Mouse (Mus musculus) intestine, postnatal 0 days (tissue): ENCODE data around the gene Lbh. TPM values are rescaled to one million over a fixed set of nuclear protein-coding genes. Genes with fewer than 3 reads are reported as not detected.

ENCODE experiments used
- ATAC-seq: fragments of 200-750 bp; cut with Nextera tagmentation; 2 replicates; pipeline ENCODE4 v1.8.0; 2017; ENCODE audit warnings: mild to moderate bottlenecking, moderate TSS enrichment, moderate library complexity
- H3K27ac ChIP-seq: fragments of 300-500 bp; sonication (generic); 2 replicates; pipeline ENCODE4 v1.5.1; 2014; ENCODE audit warnings: mild to moderate bottlenecking, low read depth, low read length, moderate library complexity
- H3K27me3 ChIP-seq: fragments of 300-500 bp; sonication (generic); replicated peaks from 2 replicates; pipeline ENCODE4 v1.6.1; 2014; ENCODE audit warnings: low read length, mixed read lengths; ENCODE audit not compliant: control insufficient read depth, insufficient read depth
- H3K36me3 ChIP-seq: fragments of 300-500 bp; sonication (generic); 2 replicates; pipeline ENCODE4 v1.6.1; 2014; ENCODE audit warnings: mild to moderate bottlenecking, moderate library complexity; ENCODE audit not compliant: control insufficient read depth, insufficient read depth
- H3K4me1 ChIP-seq: fragments of 300-500 bp; sonication (generic); replicated peaks from 2 replicates; pipeline ENCODE4 v1.6.1; 2014; ENCODE audit warnings: antibody characterized with exemption, low read length, mixed read lengths; ENCODE audit not compliant: control insufficient read depth, insufficient read depth
- H3K4me2 ChIP-seq: fragments of 300-500 bp; sonication (generic); replicated peaks from 2 replicates; pipeline ENCODE4 v1.6.1; 2014; ENCODE audit warnings: low read depth, mild to moderate bottlenecking, moderate library complexity
- H3K4me3 ChIP-seq: fragments of 300-500 bp; sonication (generic); 2 replicates; pipeline ENCODE4 v1.5.1; 2014; ENCODE audit warnings: low read depth, low read length
- H3K9ac ChIP-seq: fragments of 300-500 bp; sonication (generic); 2 replicates; pipeline ENCODE4 v1.6.1; 2014; ENCODE audit warnings: mild to moderate bottlenecking, low read depth, low read length
- H3K9me3 ChIP-seq: fragments of 300-500 bp; sonication (generic); 2 replicates; pipeline ENCODE4 v1.6.1; 2016; ENCODE audit warnings: mixed run types; ENCODE audit not compliant: control insufficient read depth
- CTCF ChIP-seq: sonication (generic); IDR thresholded peaks from 2 replicates; pipeline ENCODE4 v1.5.1; 2016; ENCODE audit warnings: low read depth, mild to moderate bottlenecking, control low read depth, antibody characterized with exemption, moderate library complexity
- WGBS: fragments of 180-500 bp; shearing (Covaris S2); extraction: QIAGEN DNeasy Blood & Tissue Kit; methylation state at CpG from one replicate; pipeline ENCODE4 v1.1.7; 2014; 5-methylcytosine and 5-hydroxymethylcytosine counted together
- polyA plus RNA-seq: library from polyadenylated mRNA; unstranded; fragments of >200 nt; fragmentation: Nextera tagmentation; extraction: Ambion mirVana; gene quantifications from 2 replicates; pipeline ENCODE4 v1.2.1, GENCODE M21; 2015

Gene Lbh
- polyA plus RNA-seq, 1 experiment from 2014 or later: 11.1 TPM

DNA sequence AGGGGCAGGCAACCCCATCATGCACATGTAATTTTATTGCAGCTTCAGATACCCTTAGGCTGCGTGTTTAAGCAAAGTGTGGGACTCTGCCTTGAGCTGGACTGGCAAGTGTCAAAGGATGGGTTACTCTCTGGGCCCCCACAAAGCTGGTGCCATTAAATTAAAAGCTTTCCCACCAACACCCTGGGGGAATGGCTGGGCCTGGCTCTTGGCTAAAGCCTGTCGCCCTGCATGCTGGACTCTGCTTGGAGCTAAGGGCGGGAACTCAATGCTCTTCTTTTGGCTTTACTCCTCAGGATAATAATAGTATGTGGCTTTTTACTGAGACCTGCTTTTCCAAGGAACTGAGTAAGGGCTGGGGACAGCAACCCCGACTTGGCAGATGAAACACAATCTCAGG lies 5.2 kb downstream of the Lbh start:
- Histone ChIP-seq H3K4me3 (no peak overlapping the region), H3K9me3 (no peaks in the 10 kb centered on the region), H3K27ac (no peak overlapping the region), H3K9ac (no peak overlapping the region), H3K4me1 (0 out of 2 replicates have a peak, but pooled peaks cover 4% of the 10 kb centered on the region), H3K27me3 (no peaks in the 10 kb centered on the region), H3K36me3 (peaks cover 52% of the 10 kb centered on the region), H3K4me2 (no peak overlapping the region)
- ATAC-seq: no peak
- TF ChIP-seq CTCF: no peak
- 79% methylated on average over 4 of the region's 4 CpGs for WGBS

DNA sequence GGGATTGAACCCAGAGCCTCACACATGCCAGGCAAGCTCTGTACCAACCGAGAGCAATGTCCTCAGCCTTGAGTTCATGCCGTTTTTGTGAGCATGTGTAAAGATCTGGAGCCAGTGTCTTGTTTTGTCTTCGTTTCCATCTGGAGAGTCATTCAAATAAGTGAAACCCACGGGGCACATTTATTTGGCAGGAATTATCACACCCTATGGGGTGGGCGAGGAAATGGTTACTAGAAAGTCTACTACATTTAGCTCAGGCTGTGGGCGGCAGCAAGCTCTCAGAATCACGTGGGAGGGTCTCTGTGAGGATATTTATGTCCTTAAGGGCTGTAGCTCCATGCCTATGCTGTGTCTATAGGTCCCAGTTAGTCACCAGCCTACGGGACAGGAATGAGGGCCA lies 6.2 kb downstream of the Lbh start:
- no peaks in the 10 kb centered on the region for H3K27me3 ChIP-seq
- H3K4me2 ChIP-seq: no peak overlapping the region
- H3K27ac ChIP-seq: no peak overlapping the region
- no peak for TF ChIP-seq CTCF
- 69% methylated on average over 8 of the region's 8 CpGs for WGBS
- no peaks in the 10 kb centered on the region for H3K9me3 ChIP-seq
- H3K36me3 ChIP-seq: peaks cover 52% of the 10 kb centered on the region
- H3K4me1 ChIP-seq: 0 out of 2 replicates have a peak, but pooled peaks cover 4% of the 10 kb centered on the region
- H3K4me3 ChIP-seq: no peak overlapping the region
- H3K9ac ChIP-seq: no peak overlapping the region
- ATAC-seq: no peak

DNA sequence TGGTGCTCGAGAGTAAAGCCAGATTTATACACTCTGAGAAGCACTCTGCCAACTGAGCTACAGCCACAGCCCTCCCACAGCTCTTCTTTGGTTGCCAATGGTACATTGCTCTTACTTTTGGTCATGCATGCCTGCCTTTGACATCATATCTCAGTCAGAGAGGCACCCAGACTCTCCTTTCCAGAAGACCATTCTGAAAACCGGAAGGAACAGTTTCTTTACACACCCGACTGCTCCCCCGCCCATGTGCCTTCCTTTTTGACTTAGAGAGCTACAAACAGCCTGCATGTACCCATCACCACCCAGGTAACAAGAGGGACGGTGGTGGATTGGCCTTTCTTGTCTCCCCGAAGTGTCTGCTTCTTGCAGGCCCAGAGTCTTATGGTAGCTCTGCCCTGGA lies 7.0 kb downstream of the Lbh start:
- Histone ChIP-seq H3K4me2 (no peak overlapping the region), H3K27me3 (no peaks in the 10 kb centered on the region), H3K9me3 (no peaks in the 10 kb centered on the region), H3K4me3 (no peak overlapping the region), H3K4me1 (0 out of 2 replicates have a peak, but pooled peaks cover 4% of the 10 kb centered on the region), H3K36me3 (peaks cover 52% of the 10 kb centered on the region), H3K27ac (no peak overlapping the region), H3K9ac (no peak overlapping the region)
- WGBS: 78% methylated on average over 6 of the region's 6 CpGs
- ATAC-seq: no peak
- no peak for TF ChIP-seq CTCF

DNA sequence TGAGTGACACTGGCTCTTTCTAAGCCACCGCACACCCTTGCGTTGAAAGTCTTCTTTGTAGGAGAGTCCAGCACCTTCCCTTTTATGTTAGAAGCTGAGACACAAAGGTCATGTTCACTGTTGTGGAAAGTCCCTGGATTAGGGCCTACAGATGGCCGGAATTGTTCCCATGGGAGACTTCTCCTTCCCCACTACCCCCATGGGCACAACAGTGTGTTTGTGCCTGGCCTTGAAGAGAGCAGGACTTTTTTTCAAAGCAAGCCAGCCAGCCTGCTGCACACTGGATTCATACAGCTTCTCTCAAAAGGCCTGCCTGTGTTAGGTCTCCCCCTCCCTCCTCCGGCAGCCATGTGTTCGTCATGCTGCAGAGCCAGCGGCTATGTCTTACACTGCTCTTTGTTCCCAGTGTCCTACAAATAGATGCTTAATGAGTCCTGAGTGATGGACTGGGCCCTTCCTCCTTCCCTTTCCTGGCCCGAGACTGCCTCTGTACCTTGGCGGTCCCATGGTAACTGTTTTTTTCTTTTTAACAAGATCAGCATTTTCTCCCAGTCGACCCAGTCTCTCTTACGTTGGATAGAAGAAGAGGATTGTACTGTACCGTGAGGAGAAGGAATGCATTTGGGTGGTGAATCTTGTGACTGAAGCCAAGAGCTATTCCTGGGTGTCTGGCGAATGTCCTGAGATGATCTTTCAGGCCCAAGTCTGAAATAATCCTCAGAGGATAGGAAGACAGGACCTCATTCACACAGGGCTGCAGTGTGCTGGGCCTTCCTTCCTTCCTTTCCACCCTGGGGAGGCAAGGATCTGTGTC lies 7.9 kb downstream of the Lbh start:
- 73% methylated on average over 12 of the region's 12 CpGs for WGBS
- H3K36me3 ChIP-seq: peaks cover 55% of the 10 kb centered on the region
- TF ChIP-seq CTCF: no peak
- no peak overlapping the region for H3K27ac ChIP-seq
- no peak overlapping the region for H3K4me3 ChIP-seq
- no peak overlapping the region for H3K9ac ChIP-seq
- no peak for ATAC-seq
- H3K9me3 ChIP-seq: no peaks in the 10 kb centered on the region
- H3K4me2 ChIP-seq: no peak overlapping the region
- H3K27me3 ChIP-seq: no peaks in the 10 kb centered on the region
- 0 out of 2 replicates have a peak, but pooled peaks cover 4% of the 10 kb centered on the region for H3K4me1 ChIP-seq

DNA sequence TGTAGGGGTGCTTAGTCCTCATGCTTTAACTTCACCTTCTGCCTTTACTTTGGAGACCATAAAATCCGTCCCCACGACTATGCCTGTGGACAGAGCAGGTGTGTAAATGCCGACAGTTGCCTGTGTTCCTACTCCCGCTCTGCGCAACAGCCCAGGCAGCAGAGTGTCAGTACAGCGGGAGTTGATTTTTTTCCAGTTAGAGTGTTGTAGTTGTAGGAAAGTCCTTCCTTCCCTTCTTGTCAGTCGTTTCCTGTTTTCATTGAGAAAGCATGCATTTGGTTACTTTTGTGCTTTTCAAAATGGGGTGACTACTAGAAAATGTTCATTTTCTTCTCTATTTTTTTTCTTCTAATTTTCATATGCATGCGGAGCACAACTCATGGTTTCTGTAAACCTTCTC lies 8.9 kb downstream of the Lbh start:
- no peak for TF ChIP-seq CTCF
- 77% methylated on average over 8 of the region's 8 CpGs for WGBS

DNA sequence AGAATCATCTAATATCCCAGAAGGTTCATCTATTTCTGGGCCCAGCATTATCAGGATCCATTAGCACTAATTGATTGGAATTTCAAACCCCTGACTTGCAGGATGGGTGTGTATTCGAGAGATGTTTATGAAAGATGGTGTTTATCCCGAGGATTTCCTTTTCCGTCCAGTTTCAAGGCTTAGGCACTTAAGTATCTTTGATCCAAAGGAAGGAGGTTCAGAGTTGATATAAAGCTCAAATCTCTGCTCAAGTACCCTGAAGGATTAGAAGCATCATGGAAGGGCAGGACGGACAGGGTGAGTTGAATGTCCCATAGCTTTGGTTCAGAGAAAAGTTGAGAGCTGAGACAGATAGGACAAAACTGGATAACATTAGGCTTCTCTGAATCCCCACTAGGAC lies 15.0 kb downstream of the Lbh start:
- Histone ChIP-seq H3K4me3 (no peak overlapping the region), H3K9ac (no peak overlapping the region), H3K4me2 (no peak overlapping the region), H3K27me3 (no peaks in the 10 kb centered on the region), H3K36me3 (peaks cover 14% of the 10 kb centered on the region; the same call in 1 of the 2 replicates), H3K27ac (no peak overlapping the region), H3K4me1 (peaks cover 41% of the 10 kb centered on the region), H3K9me3 (no peaks in the 10 kb centered on the region)
- WGBS: 61% methylated on average over 4 of the region's 4 CpGs
- no peak for TF ChIP-seq CTCF
- no peak for ATAC-seq

More for the DNA sequence above, 8.9 kb downstream of the Lbh start:
- Histone ChIP-seq H3K4me1 (0 out of 2 replicates have a peak, but pooled peaks cover 2% of the 10 kb centered on the region), H3K9ac (no peak overlapping the region), H3K27ac (0 out of 2 replicates have a peak overlapping the region, but pooled peaks have one; percentile 28), H3K36me3 (peaks cover 46% of the 10 kb centered on the region), H3K27me3 (no peaks in the 10 kb centered on the region), H3K9me3 (no peaks in the 10 kb centered on the region), H3K4me3 (no peak overlapping the region), H3K4me2 (no peak overlapping the region)
- no peak for ATAC-seq
